Mouse (Mus musculus): Measurements from ENCODE around the gene Chordc1.

GRCm38 (mm10) chr9:18276844-18277243, 15.1 kb upstream of the Chordc1 start:
- TF ChIP-seq POLR2A (IDR thresholded peaks at IDR 0.05; ENCODE audit: borderline replicate concordance, insufficient read depth, low read length), result no peak
- TF ChIP-seq CTCF (IDR thresholded peaks at IDR 0.05; ENCODE audit: borderline replicate concordance, insufficient read depth, low read depth, low read length), result no peak
